Mouse (Mus musculus): Measurements from ENCODE around the gene Hoxc9. TPM values are rescaled to one million over a fixed set of nuclear protein-coding genes. Genes with fewer than 3 reads are reported as not detected.

Hoxc9 gene
- polyA plus RNA-seq, 1 experiment from 2014 or later: not detected

GRCm38 (mm10) chr15:103010847-103011555, 34.8 kb downstream of the Hoxc9 start:
- Histone ChIP-seq H3K27me3 (ENCODE audit: control insufficient read depth, insufficient read depth, low read depth, low read length) (peaks cover 97% of the 10 kb centered on the region), H3K27ac (ENCODE audit: low read length) (no peak overlapping the region), H3K9ac (ENCODE audit: low read length) (no peak overlapping the region), H3K4me1 (replicated peaks; ENCODE audit: control insufficient read depth, insufficient read depth, low read length) (no peaks in the 10 kb centered on the region), H3K36me3 (ENCODE audit: control insufficient read depth, insufficient read depth, low read length) (no peaks in the 10 kb centered on the region), H3K4me3 (ENCODE audit: low read length) (no peak overlapping the region), H3K4me2 (ENCODE audit: low read depth, low read length) (no peak overlapping the region), H3K9me3 (ENCODE audit: control insufficient read depth, low read length) (no peaks in the 10 kb centered on the region)
- WGBS: 9% methylated on average over 28 of the region's 28 CpGs
- no peak for ATAC-seq (ENCODE audit: low read depth)

GRCm38 (mm10) chr15:103011928-103012486, 35.8 kb downstream of the Hoxc9 start:
- peaks cover 97% of the 10 kb centered on the region for H3K27me3 ChIP-seq (ENCODE audit: control insufficient read depth, insufficient read depth, low read depth, low read length)
- H3K9ac ChIP-seq (ENCODE audit: low read length): no peak overlapping the region
- H3K36me3 ChIP-seq (ENCODE audit: control insufficient read depth, insufficient read depth, low read length): no peaks in the 10 kb centered on the region
- H3K9me3 ChIP-seq (ENCODE audit: control insufficient read depth, low read length): no peaks in the 10 kb centered on the region
- H3K4me3 ChIP-seq (ENCODE audit: low read length): no peak overlapping the region
- WGBS: 8% methylated on average over 26 of the region's 26 CpGs
- H3K4me2 ChIP-seq (ENCODE audit: low read depth, low read length): no peak overlapping the region
- H3K27ac ChIP-seq (ENCODE audit: low read length): no peak overlapping the region
- no peak for ATAC-seq (ENCODE audit: low read depth)
- no peaks in the 10 kb centered on the region for H3K4me1 ChIP-seq (replicated peaks; ENCODE audit: control insufficient read depth, insufficient read depth, low read length)

GRCm38 (mm10) chr15:103013238-103013984, 37.2 kb downstream of the Hoxc9 start:
- Histone ChIP-seq H3K4me1 (replicated peaks; ENCODE audit: control insufficient read depth, insufficient read depth, low read length) (no peaks in the 10 kb centered on the region), H3K9ac (ENCODE audit: low read length) (no peak overlapping the region), H3K27me3 (ENCODE audit: control insufficient read depth, insufficient read depth, low read depth, low read length) (peaks cover 97% of the 10 kb centered on the region)

GRCm38 (mm10) chr15:103014166-103015008, 38.1 kb downstream of the Hoxc9 start:
- under 1% methylated on average over 43 of the region's 57 CpGs for WGBS
- H3K9ac ChIP-seq (ENCODE audit: low read length): no peak overlapping the region
- no peaks in the 10 kb centered on the region for H3K36me3 ChIP-seq (ENCODE audit: control insufficient read depth, insufficient read depth, low read length)
- H3K27ac ChIP-seq (ENCODE audit: low read length): no peak overlapping the region
- ATAC-seq (ENCODE audit: low read depth): peak; percentile 57
- H3K4me3 ChIP-seq (ENCODE audit: low read length): peak overlapping the region; percentile 37
- peaks cover 97% of the 10 kb centered on the region for H3K27me3 ChIP-seq (ENCODE audit: control insufficient read depth, insufficient read depth, low read depth, low read length)
- H3K9me3 ChIP-seq (ENCODE audit: control insufficient read depth, low read length): no peaks in the 10 kb centered on the region
- peak overlapping the region; percentile 43 for H3K4me2 ChIP-seq (ENCODE audit: low read depth, low read length)
- H3K4me1 ChIP-seq (replicated peaks; ENCODE audit: control insufficient read depth, insufficient read depth, low read length): no peaks in the 10 kb centered on the region

More at GRCm38 (mm10) chr15:103013238-103013984, 37.2 kb downstream of the Hoxc9 start:
- Histone ChIP-seq H3K36me3 (ENCODE audit: control insufficient read depth, insufficient read depth, low read length) (no peaks in the 10 kb centered on the region), H3K4me3 (ENCODE audit: low read length) (peak overlapping the region; percentile 37), H3K27ac (ENCODE audit: low read length) (no peak overlapping the region), H3K9me3 (ENCODE audit: control insufficient read depth, low read length) (no peaks in the 10 kb centered on the region), H3K4me2 (ENCODE audit: low read depth, low read length) (peak overlapping the region; percentile 43)
- WGBS: 6% methylated on average over 17 of the region's 17 CpGs
- ATAC-seq (ENCODE audit: low read depth): peak; percentile 26; the same call in 1 of the 2 replicates

- ATAC-seq (ENCODE audit: low read depth): no peak
- Histone ChIP-seq H3K4me2 (ENCODE audit: low read depth, low read length) (peak overlapping the region; percentile 43), H3K9ac (ENCODE audit: low read length) (no peak overlapping the region)
Measured at GRCm38 (mm10) chr15:103015009-103015399, 38.8 kb downstream of the Hoxc9 start.

GRCm38 (mm10) chr15:103015406-103016166, 39.3 kb downstream of the Hoxc9 start:
- H3K9ac ChIP-seq (ENCODE audit: low read length): no peak overlapping the region
- no peak overlapping the region for H3K4me3 ChIP-seq (ENCODE audit: low read length)
- no peaks in the 10 kb centered on the region for H3K9me3 ChIP-seq (ENCODE audit: control insufficient read depth, low read length)
- ATAC-seq (ENCODE audit: low read depth): no peak
- no peak overlapping the region for H3K27ac ChIP-seq (ENCODE audit: low read length)
- no peaks in the 10 kb centered on the region for H3K4me1 ChIP-seq (replicated peaks; ENCODE audit: control insufficient read depth, insufficient read depth, low read length)
- 14% methylated on average over 19 of the region's 19 CpGs for WGBS
- no peaks in the 10 kb centered on the region for H3K36me3 ChIP-seq (ENCODE audit: control insufficient read depth, insufficient read depth, low read length)
- peaks cover 97% of the 10 kb centered on the region for H3K27me3 ChIP-seq (ENCODE audit: control insufficient read depth, insufficient read depth, low read depth, low read length)
- no peak overlapping the region for H3K4me2 ChIP-seq (ENCODE audit: low read depth, low read length)

More at GRCm38 (mm10) chr15:103015009-103015399, 38.8 kb downstream of the Hoxc9 start:
- Histone ChIP-seq H3K9me3 (ENCODE audit: control insufficient read depth, low read length) (no peaks in the 10 kb centered on the region), H3K27ac (ENCODE audit: low read length) (no peak overlapping the region), H3K4me3 (ENCODE audit: low read length) (peak overlapping the region; percentile 37; the same call in 1 of the 2 replicates), H3K36me3 (ENCODE audit: control insufficient read depth, insufficient read depth, low read length) (no peaks in the 10 kb centered on the region), H3K4me1 (replicated peaks; ENCODE audit: control insufficient read depth, insufficient read depth, low read length) (no peaks in the 10 kb centered on the region), H3K27me3 (ENCODE audit: control insufficient read depth, insufficient read depth, low read depth, low read length) (peaks cover 97% of the 10 kb centered on the region)
- WGBS: 3% methylated on average over 24 of the region's 28 CpGs

- ATAC-seq (ENCODE audit: low read depth): no peak
- Histone ChIP-seq H3K4me3 (ENCODE audit: low read length) (no peak within 1 kb of the TSS), H3K36me3 (ENCODE audit: control insufficient read depth, insufficient read depth, low read length) (no peaks in the 10 kb centered on the region), H3K27me3 (ENCODE audit: control insufficient read depth, insufficient read depth, low read depth, low read length) (peaks cover 97% of the 10 kb centered on the region), H3K4me1 (replicated peaks; ENCODE audit: control insufficient read depth, insufficient read depth, low read length) (no peaks in the 10 kb centered on the region), H3K9me3 (ENCODE audit: control insufficient read depth, low read length) (no peaks in the 10 kb centered on the region), H3K9ac (ENCODE audit: low read length) (no peak within 1 kb of the TSS), H3K4me2 (ENCODE audit: low read depth, low read length) (no peak within 1 kb of the TSS), H3K27ac (ENCODE audit: low read length) (no peak within 1 kb of the TSS)
- WGBS: 31% methylated on average over 9 of the region's 9 CpGs
Measured at GRCm38 (mm10) chr15:103018636-103019035, 42.4 kb downstream of the Hoxc9 start, which contains the start of gene Hoxc4. Hoxc4 (plus strand) TSS chr15:103018934.

GRCm38 (mm10) chr15:103020899-103021418, 44.7 kb downstream of the Hoxc9 start:
- no peaks in the 10 kb centered on the region for H3K36me3 ChIP-seq (ENCODE audit: control insufficient read depth, insufficient read depth, low read length)
- peaks cover 93% of the 10 kb centered on the region for H3K27me3 ChIP-seq (ENCODE audit: control insufficient read depth, insufficient read depth, low read depth, low read length)
- no peaks in the 10 kb centered on the region for H3K9me3 ChIP-seq (ENCODE audit: control insufficient read depth, low read length)
- H3K4me2 ChIP-seq (ENCODE audit: low read depth, low read length): no peak overlapping the region
- no peak overlapping the region for H3K27ac ChIP-seq (ENCODE audit: low read length)
- WGBS: 4% methylated on average over 8 of the region's 8 CpGs
- no peaks in the 10 kb centered on the region for H3K4me1 ChIP-seq (replicated peaks; ENCODE audit: control insufficient read depth, insufficient read depth, low read length)
- H3K9ac ChIP-seq (ENCODE audit: low read length): no peak overlapping the region
- no peak for ATAC-seq (ENCODE audit: low read depth)
- no peak overlapping the region for H3K4me3 ChIP-seq (ENCODE audit: low read length)
